Mouse (Mus musculus): ENCODE measurements around the gene Gm3317.
"Not testable (repeated sequence)": the region's sequence is repeated elsewhere in the genome, so short reads cannot be mapped to it uniquely, and the experiment has no call there.

The Gm3317 gene

GRCm38 (mm10) chr14:5164235-5164634, at the start of gene Gm3317:
Gene Gm3317, plus strand, starts transcription at chr14:5164535.
- DNase-seq (ENCODE audit: low read depth, low spot score) = not testable (repeated sequence)

- not testable (repeated sequence) for DNase-seq (ENCODE audit: low read depth, low spot score)
Measured at GRCm38 (mm10) chr14:5131219-5131618, 33.1 kb upstream of the Gm3317 start, which contains the start of gene Gm8279. Gene Gm8279, plus strand, starts transcription at chr14:5131519.

DNA sequence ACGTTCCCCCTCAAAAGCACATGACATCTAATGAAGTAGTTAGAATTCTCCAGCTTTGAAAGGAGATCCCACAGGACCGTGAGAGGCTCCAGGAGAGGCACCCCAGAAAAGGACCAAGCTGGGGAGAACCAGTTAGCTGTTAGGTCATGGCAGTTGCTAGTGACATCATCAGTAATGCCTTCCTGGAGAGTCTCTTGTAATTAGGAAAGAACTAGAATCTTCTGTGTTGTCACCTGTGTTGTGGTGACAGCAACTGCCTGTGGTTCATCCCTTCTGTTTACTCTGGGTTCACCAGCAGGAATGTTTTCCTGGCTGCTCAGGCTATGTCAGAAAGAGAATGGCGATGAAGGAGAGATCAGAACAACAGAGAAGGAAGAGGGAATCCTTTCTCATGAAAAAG, 21.2 kb downstream of the Gm3317 start, which contains the start of gene Gm8271:
Gm8271 (plus strand) TSS at position 301 of the 400 bp plus-strand sequence.
- not testable (repeated sequence) for DNase-seq (ENCODE audit: low read depth, low spot score)
